Mouse (Mus musculus) cerebellum, adult 2 months (tissue): ENCODE data around the gene Ptprq. TPM values are rescaled to one million over a fixed set of nuclear protein-coding genes. Genes with fewer than 3 reads are reported as not detected.

Experiments
- DNase-seq, 2 experiments: peaks; one replicate each; pipeline ENCODE4 v3.0.0; 2021
- H3K27ac ChIP-seq: fragments of 200-500 bp; 2 replicates; pipeline ENCODE4 v1.5.1; 2012; ENCODE audit warnings: low read length, control low read depth, inconsistent platforms; ENCODE audit not compliant: insufficient read depth
- H3K27me3 ChIP-seq: fragments of 200-500 bp; 2 replicates; pipeline ENCODE4 v1.6.1; 2012; ENCODE audit warnings: inconsistent platforms, mild to moderate bottlenecking, low read length, moderate library complexity; ENCODE audit not compliant: control insufficient read depth, insufficient read depth
- H3K4me1 ChIP-seq: fragments of 200-500 bp; 2 replicates; pipeline ENCODE4 v1.6.1; 2011; ENCODE audit warnings: low read length; ENCODE audit not compliant: control insufficient read depth, insufficient read depth
- H3K4me3 ChIP-seq: fragments of 200-500 bp; replicated peaks from 2 replicates; pipeline ENCODE3; 2011; ENCODE audit warnings: mild to moderate bottlenecking, low read depth, low read length, control low read depth; ENCODE audit not compliant: insufficient read depth
- CTCF ChIP-seq: fragments of 200-500 bp; IDR thresholded peaks from 2 replicates; pipeline ENCODE4 v1.5.1; 2011; ENCODE audit warnings: low read depth, mild to moderate bottlenecking, control low read depth, low read length, moderate library complexity, borderline replicate concordance; ENCODE audit not compliant: insufficient read depth
- POLR2A ChIP-seq: fragments of 200-500 bp; IDR thresholded peaks from 2 replicates; pipeline ENCODE4 v1.6.1; 2011; ENCODE audit warnings: low read length, control low read depth, borderline replicate concordance; ENCODE audit not compliant: insufficient read depth
- WGBS: fragments of 180-500 bp; shearing (Covaris S2); methylation state at CpG from one replicate; pipeline ENCODE4 v1.1.7; 2018; 5-methylcytosine and 5-hydroxymethylcytosine counted together
- polyA plus RNA-seq: library from polyadenylated mRNA; depleted of rRNA; stranded (reverse); fragments of >200 nt; gene quantifications from 2 replicates; pipeline ENCODE4 v1.2.3, GENCODE M21; 2012

Gene Ptprq
- polyA plus RNA-seq, 1 experiment, result 0.02 TPM

GRCm38 (mm10) chr10:107668374-107669094 lies 51.3 kb downstream of the Ptprq start:
- no peak for DNase-seq
- Histone ChIP-seq H3K27ac (no peak overlapping the region), H3K27me3 (no peaks in the 10 kb centered on the region), H3K4me1 (no peaks in the 10 kb centered on the region), H3K4me3 (no peak overlapping the region)
- no peak for TF ChIP-seq POLR2A
- no peak for TF ChIP-seq CTCF
- WGBS, result 88% methylated on average over 4 of the region's 4 CpGs

- Histone ChIP-seq H3K27ac (no peak overlapping the region), H3K4me3 (no peak overlapping the region), H3K4me1 (no peaks in the 10 kb centered on the region), H3K27me3 (no peaks in the 10 kb centered on the region)
- TF ChIP-seq POLR2A (no peak), CTCF (no peak)
- WGBS, result 26% methylated on average over 5 of the region's 5 CpGs
- DNase-seq, result no peak
Observed at GRCm38 (mm10) chr10:107662372-107663065, 57.3 kb downstream of the Ptprq start.

GRCm38 (mm10) chr10:107661970-107662369 lies 57.9 kb downstream of the Ptprq start:
- 74% methylated on average over 3 of the region's 3 CpGs for WGBS
- DNase-seq, result no peak
- no peak for TF ChIP-seq CTCF
- no peak for TF ChIP-seq POLR2A
- no peaks in the 10 kb centered on the region for H3K27me3 ChIP-seq
- no peak overlapping the region for H3K4me3 ChIP-seq
- no peak overlapping the region for H3K27ac ChIP-seq
- no peaks in the 10 kb centered on the region for H3K4me1 ChIP-seq

- no peak for DNase-seq
- no peaks in the 10 kb centered on the region for H3K27me3 ChIP-seq
- H3K27ac ChIP-seq, result no peak overlapping the region
- 91% methylated on average over 2 of the region's 2 CpGs for WGBS
- TF ChIP-seq CTCF (no peak), POLR2A (no peak)
- no peaks in the 10 kb centered on the region for H3K4me1 ChIP-seq
- H3K4me3 ChIP-seq, result no peak overlapping the region
Observed at GRCm38 (mm10) chr10:107659141-107659540, 60.7 kb downstream of the Ptprq start.

GRCm38 (mm10) chr10:107649687-107650086 lies 70.2 kb downstream of the Ptprq start:
- Histone ChIP-seq H3K27me3 (no peaks in the 10 kb centered on the region), H3K4me3 (no peak overlapping the region), H3K4me1 (no peaks in the 10 kb centered on the region), H3K27ac (no peak overlapping the region)
- no peak for TF ChIP-seq POLR2A
- TF ChIP-seq CTCF, result no peak
- WGBS, result 94% methylated on average over 2 of the region's 2 CpGs
- no peak for DNase-seq

- TF ChIP-seq CTCF (no peak), POLR2A (no peak)
- H3K27me3 ChIP-seq, result no peaks in the 10 kb centered on the region
- 78% methylated on average over 3 of the region's 3 CpGs for WGBS
- H3K4me3 ChIP-seq, result no peak overlapping the region
- H3K4me1 ChIP-seq, result no peaks in the 10 kb centered on the region
- DNase-seq, result no peak
- no peak overlapping the region for H3K27ac ChIP-seq
Observed at GRCm38 (mm10) chr10:107628104-107628503, 91.7 kb downstream of the Ptprq start.

GRCm38 (mm10) chr10:107626648-107627047 lies 93.2 kb downstream of the Ptprq start:
- WGBS, result 52% methylated on average over 1 of the region's 1 CpGs
- Histone ChIP-seq H3K4me3 (no peak overlapping the region), H3K27me3 (no peaks in the 10 kb centered on the region), H3K4me1 (no peaks in the 10 kb centered on the region), H3K27ac (no peak overlapping the region)
- DNase-seq, result no peak
- TF ChIP-seq POLR2A (no peak), CTCF (no peak)

- Histone ChIP-seq H3K27ac (no peak overlapping the region), H3K4me3 (no peak overlapping the region), H3K4me1 (no peaks in the 10 kb centered on the region), H3K27me3 (no peaks in the 10 kb centered on the region)
- no peak for DNase-seq
- TF ChIP-seq CTCF, result no peak
- TF ChIP-seq POLR2A, result no peak
- WGBS, result 84% methylated on average over 4 of the region's 4 CpGs
Observed at GRCm38 (mm10) chr10:107624211-107624610, 95.6 kb downstream of the Ptprq start.
